Mouse (Mus musculus) spleen, adult 2 months (tissue): ENCODE data around the gene Rab33b. TPM values are rescaled to one million over a fixed set of nuclear protein-coding genes. Genes with fewer than 3 reads are reported as not detected.
A peak's percentile ranks its signal among the peaks of the same experiment; 100 is the strongest.

Experiments
- DNase-seq, 2 experiments: peaks; one replicate each; pipeline versions ENCODE4 v3.0.0 to v3.0.0-alpha.2; 2012 to 2021; ENCODE audit warnings: low spot score in 2 of 2, low read depth in 1 of 2
- H3K27ac ChIP-seq: fragments of 200-500 bp; 2 replicates; pipeline ENCODE4 v1.5.1; 2012; ENCODE audit warnings: low read length, inconsistent platforms; ENCODE audit not compliant: insufficient read depth
- H3K27me3 ChIP-seq: fragments of 200-500 bp; 2 replicates; pipeline ENCODE4 v1.6.1; 2012; ENCODE audit warnings: mild to moderate bottlenecking, moderate library complexity, low read length, inconsistent platforms; ENCODE audit not compliant: control insufficient read depth, insufficient read depth
- H3K36me3 ChIP-seq: fragments of 200-500 bp; 2 replicates; pipeline ENCODE4 v1.6.1; 2012; ENCODE audit warnings: mild to moderate bottlenecking, low read length, inconsistent platforms; ENCODE audit not compliant: control insufficient read depth, insufficient read depth
- H3K4me1 ChIP-seq: fragments of 200-500 bp; 2 replicates; pipeline ENCODE4 v1.6.1; 2011; ENCODE audit warnings: inconsistent platforms; ENCODE audit not compliant: control insufficient read depth, insufficient read depth, insufficient read length
- H3K4me3 ChIP-seq: fragments of 200-500 bp; 2 replicates; pipeline ENCODE4 v1.5.1; 2011; ENCODE audit warnings: mild to moderate bottlenecking, inconsistent platforms; ENCODE audit not compliant: insufficient read depth, insufficient read length; ENCODE audit errors: extremely low read depth
- CTCF ChIP-seq: fragments of 200-500 bp; IDR thresholded peaks from 2 replicates; pipeline ENCODE4 v1.5.1; 2011; ENCODE audit warnings: mild to moderate bottlenecking, inconsistent platforms; ENCODE audit not compliant: insufficient read depth, insufficient read length, insufficient replicate concordance; ENCODE audit errors: extremely low read depth
- POLR2A ChIP-seq: fragments of 200-500 bp; IDR thresholded peaks from 2 replicates; pipeline ENCODE4 v1.6.1; 2011; ENCODE audit warnings: low read depth, low read length, inconsistent platforms
- WGBS: fragments of 180-500 bp; shearing (Covaris S2); methylation state at CpG from one replicate; pipeline ENCODE4 v1.1.7; 2018; 5-methylcytosine and 5-hydroxymethylcytosine counted together
- polyA plus RNA-seq: library from polyadenylated mRNA; depleted of rRNA; stranded (reverse); fragments of >200 nt; gene quantifications from 2 replicates; pipeline ENCODE4 v1.2.3, GENCODE M21; 2012

The Rab33b gene
- polyA plus RNA-seq, 1 experiment: 6.9 TPM

DNA sequence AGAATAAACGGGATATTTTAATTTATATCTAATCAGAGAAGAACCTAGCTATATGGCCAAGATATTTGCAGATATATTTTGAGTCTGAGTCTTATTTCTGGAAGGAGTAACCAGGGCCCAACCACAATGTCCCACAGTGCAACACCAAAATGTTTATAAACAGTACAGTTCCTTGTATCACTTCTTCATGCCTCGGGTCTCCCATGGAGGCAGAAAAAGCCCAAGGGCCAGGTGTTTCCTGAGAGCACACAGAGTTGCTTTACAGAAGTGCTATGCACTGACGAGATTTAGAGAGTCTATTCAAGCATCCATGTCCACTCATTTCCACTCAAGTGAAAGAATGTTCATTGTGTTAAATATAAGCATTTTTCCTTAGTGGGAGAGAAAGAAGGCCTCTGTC lies 1.8 kb upstream of the Rab33b start:
- no peak for DNase-seq
- WGBS: 28% methylated on average over 3 of the region's 3 CpGs
- Histone ChIP-seq H3K36me3 (no peaks in the 10 kb centered on the region), H3K27ac (no peak overlapping the region), H3K4me1 (peaks cover 7% of the 10 kb centered on the region; the same call in 1 of the 2 replicates), H3K4me3 (no peak overlapping the region), H3K27me3 (no peaks in the 10 kb centered on the region)
- TF ChIP-seq POLR2A: no peak
- TF ChIP-seq CTCF: no peak

DNA sequence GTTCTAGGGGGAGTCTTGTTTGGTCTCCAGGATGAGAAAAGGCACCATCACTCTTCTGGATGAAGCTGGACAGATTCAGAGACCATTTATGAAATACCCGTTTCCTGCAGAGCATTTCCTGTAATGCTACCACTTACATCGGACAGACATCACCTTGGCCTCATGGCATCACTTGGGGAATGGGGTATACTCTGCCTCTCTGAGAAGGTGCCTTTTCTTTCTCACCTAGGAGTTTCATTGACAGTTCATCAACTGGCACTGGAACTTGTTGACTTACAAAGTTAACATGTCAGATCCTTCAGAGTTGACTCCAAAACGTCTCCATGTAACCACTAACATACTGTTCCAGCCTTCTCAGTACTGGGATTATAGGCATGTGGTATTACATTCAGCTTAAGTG lies 939 bp upstream of the Rab33b start:
- TF ChIP-seq CTCF: no peak
- WGBS: 52% methylated on average over 3 of the region's 3 CpGs
- H3K4me3 ChIP-seq: no peak overlapping the region
- no peaks in the 10 kb centered on the region for H3K27me3 ChIP-seq
- no peak for DNase-seq
- H3K27ac ChIP-seq: no peak overlapping the region
- H3K4me1 ChIP-seq: peaks cover 7% of the 10 kb centered on the region; the same call in 1 of the 2 replicates
- no peaks in the 10 kb centered on the region for H3K36me3 ChIP-seq

DNA sequence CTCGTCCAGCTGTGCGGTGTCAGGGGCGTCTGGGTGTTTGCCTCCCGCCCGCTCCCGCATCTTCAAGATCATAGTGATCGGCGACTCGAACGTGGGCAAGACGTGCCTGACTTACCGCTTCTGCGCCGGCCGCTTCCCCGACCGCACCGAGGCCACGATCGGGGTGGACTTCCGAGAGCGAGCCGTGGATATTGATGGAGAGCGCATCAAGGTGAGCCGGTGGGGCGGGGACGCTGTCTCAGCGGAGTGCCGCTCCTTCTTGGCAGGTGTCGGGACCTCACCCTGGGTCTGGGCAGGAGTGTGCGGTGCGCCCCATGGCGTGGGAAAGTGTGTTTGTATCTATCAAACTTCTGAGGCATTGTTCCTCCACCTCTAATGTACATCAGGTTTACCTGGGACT lies 650 bp downstream of the Rab33b start:
- DNase-seq: no peak
- under 1% methylated on average over 33 of the region's 33 CpGs for WGBS
- H3K4me3 ChIP-seq: peak overlapping the region; percentile 87
- H3K4me1 ChIP-seq: peaks cover 7% of the 10 kb centered on the region; the same call in 1 of the 2 replicates
- TF ChIP-seq CTCF (no peak), POLR2A (no peak)
- no peaks in the 10 kb centered on the region for H3K27me3 ChIP-seq
- H3K36me3 ChIP-seq: no peaks in the 10 kb centered on the region
- H3K27ac ChIP-seq: peak overlapping the region; percentile 97

DNA sequence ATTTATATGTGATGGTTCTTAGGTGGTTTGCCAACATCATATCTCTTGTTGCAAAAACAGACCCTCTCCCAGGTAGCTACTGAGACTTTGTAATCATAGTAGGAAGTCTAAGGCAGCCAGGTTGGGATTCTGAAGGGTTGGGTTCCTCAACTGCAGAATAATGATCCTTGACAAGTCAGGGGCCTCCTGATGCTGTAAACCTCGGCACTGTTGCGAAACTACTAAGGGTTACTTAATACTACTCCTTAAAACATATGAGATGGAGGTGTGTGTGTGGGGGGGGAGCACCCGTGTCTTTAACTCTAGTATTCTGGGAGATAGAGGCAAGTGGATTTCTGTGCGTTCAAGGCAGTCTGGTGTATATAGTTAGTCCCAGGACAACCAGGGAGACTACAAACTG lies 1.6 kb downstream of the Rab33b start:
- no peaks in the 10 kb centered on the region for H3K36me3 ChIP-seq
- no peak for DNase-seq
- H3K4me3 ChIP-seq: no peak overlapping the region

DNA sequence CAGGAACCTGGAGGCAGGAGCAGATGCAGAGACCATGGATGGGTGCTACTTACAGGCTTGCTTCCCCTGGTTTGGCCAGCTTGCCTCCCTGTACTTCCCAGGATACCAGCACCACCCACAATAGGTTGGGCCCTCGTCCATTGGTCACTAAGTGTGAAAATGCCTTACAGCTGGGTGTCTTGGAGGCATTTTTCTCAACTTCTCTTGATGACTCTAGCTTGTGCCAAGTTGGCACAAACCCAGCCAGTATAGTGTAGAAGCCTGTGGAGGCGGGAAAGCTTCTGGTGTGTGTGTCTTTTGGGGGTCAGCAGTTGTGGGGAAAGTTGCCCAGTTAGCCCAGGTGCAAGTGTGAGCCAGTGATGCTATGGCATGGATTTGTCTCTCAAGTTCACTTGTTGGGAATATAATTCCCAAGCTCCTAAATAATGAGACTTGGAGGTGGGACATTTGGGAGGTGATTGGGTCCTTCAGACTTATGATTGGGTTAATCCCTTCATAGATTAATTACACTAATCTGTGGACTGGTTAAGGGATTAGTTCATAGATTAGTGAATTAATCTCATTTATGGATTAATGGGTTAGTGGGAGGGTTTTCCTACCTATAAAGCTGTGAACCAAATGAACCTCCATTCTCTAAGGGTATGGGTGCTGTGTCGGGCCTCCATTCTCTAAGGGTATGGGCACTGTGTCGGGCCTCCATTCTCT lies 2.9 kb downstream of the Rab33b start:
- Histone ChIP-seq H3K27ac (no peak overlapping the region), H3K36me3 (peaks cover 1% of the 10 kb centered on the region; the same call in 1 of the 2 replicates), H3K4me3 (no peak overlapping the region), H3K27me3 (no peaks in the 10 kb centered on the region), H3K4me1 (peaks cover 7% of the 10 kb centered on the region; the same call in 1 of the 2 replicates)
- 92% methylated on average over 4 of the region's 4 CpGs for WGBS
- no peak for DNase-seq
- no peak for TF ChIP-seq CTCF
- TF ChIP-seq POLR2A: no peak

More for the DNA sequence above, 1.6 kb downstream of the Rab33b start:
- peaks cover 7% of the 10 kb centered on the region; the same call in 1 of the 2 replicates for H3K4me1 ChIP-seq
- no peak for TF ChIP-seq CTCF
- no peak for TF ChIP-seq POLR2A
- H3K27ac ChIP-seq: no peak overlapping the region
- 57% methylated on average over 4 of the region's 4 CpGs for WGBS
- H3K27me3 ChIP-seq: no peaks in the 10 kb centered on the region

DNA sequence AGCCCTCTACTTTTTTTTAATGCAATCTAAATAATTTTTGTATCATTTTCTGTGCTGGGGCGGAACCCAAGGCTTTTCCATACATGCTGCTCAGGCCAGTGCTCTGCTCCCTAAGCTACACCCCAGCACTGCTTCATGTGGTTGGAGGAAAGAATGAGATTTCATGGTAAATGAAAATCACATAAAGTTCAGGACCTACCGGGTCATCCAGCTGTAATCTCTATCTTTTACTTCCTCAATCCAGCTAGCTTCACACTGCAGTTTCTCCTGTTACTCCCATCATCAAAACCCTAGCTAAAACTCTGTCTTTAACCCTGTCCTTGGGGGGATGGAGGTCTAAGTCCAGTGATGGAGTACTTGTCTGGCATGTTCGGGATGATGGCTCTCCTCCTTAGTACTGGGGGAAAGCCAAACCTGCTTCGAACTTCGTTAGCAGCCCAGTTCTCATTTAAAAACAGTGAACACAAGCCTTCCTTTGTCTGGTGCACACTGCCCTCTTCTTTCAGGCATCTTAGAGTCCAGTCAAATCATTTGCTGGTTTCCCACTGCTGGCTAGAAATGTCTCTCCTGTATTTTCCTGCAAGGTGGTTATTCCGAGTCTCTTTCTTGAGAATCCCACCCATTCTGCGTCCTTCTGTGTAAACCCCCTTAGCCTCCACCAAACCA lies 6.5 kb downstream of the Rab33b start:
- no peak overlapping the region for H3K4me3 ChIP-seq
- no peak for TF ChIP-seq CTCF
- TF ChIP-seq POLR2A: no peak
- H3K27ac ChIP-seq: no peak overlapping the region
- peaks cover 4% of the 10 kb centered on the region; the same call in 1 of the 2 replicates for H3K4me1 ChIP-seq
- WGBS: 84% methylated on average over 7 of the region's 7 CpGs
- no peak for DNase-seq
- H3K36me3 ChIP-seq: peaks cover 9% of the 10 kb centered on the region
- H3K27me3 ChIP-seq: no peaks in the 10 kb centered on the region

DNA sequence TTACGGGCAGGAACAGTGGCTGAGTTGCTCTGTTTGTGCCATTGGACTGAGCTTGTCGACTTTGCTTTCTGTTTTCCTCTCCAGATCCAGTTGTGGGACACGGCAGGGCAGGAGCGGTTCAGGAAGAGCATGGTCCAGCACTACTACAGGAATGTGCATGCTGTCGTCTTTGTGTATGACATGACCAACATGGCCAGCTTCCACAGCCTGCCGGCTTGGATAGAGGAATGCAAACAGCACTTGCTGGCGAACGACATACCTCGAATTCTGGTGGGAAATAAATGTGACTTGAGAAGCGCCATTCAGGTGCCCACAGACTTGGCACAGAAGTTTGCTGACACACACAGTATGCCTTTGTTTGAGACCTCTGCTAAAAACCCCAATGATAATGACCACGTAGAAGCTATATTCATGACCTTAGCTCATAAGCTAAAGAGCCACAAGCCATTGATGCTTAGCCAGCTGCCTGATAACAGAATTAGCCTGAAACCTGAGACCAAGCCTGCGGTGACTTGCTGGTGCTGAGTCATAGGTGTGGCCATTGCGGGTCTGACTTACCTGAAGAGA lies 9.6 kb downstream of the Rab33b start:
- TF ChIP-seq CTCF (no peak), POLR2A (no peak)
- no peak for DNase-seq
- 94% methylated on average over 13 of the region's 13 CpGs for WGBS
- Histone ChIP-seq H3K4me1 (no peaks in the 10 kb centered on the region), H3K27ac (no peak overlapping the region), H3K36me3 (peaks cover 9% of the 10 kb centered on the region), H3K27me3 (no peaks in the 10 kb centered on the region), H3K4me3 (no peak overlapping the region)
